Mouse (Mus musculus) liver, embryonic 13.5 days (tissue): ENCODE data around the gene Dnah11. TPM values are rescaled to one million over a fixed set of nuclear protein-coding genes. Genes with fewer than 3 reads are reported as not detected.

Source experiments
- ATAC-seq: fragments of 200-750 bp; cut with Nextera tagmentation; 2 replicates; pipeline ENCODE4 v1.8.0; 2017; ENCODE audit warnings: low read depth, mild to moderate bottlenecking, moderate number of reproducible peaks, moderate library complexity
- DNase-seq: peaks from one replicate; pipeline ENCODE4 v3.0.0; 2022
- H3K27ac ChIP-seq: fragments of 300-500 bp; sonication (generic); 2 replicates; pipeline ENCODE4 v1.5.1; 2015; ENCODE audit warnings: moderate library complexity, mild to moderate bottlenecking, inconsistent platforms
- H3K27me3 ChIP-seq: fragments of 300-500 bp; sonication (generic); 2 replicates; pipeline ENCODE4 v1.6.1; 2015; ENCODE audit warnings: mild to moderate bottlenecking, inconsistent platforms
- H3K36me3 ChIP-seq: fragments of 300-500 bp; sonication (generic); 2 replicates; pipeline ENCODE4 v1.6.1; 2015; ENCODE audit warnings: mild to moderate bottlenecking, inconsistent platforms
- H3K4me1 ChIP-seq: fragments of 300-500 bp; sonication (generic); replicated peaks from 2 replicates; pipeline ENCODE4 v1.6.1; 2015; ENCODE audit warnings: inconsistent platforms
- H3K4me2 ChIP-seq: fragments of 300-500 bp; sonication (generic); 2 replicates; pipeline ENCODE4 v1.6.1; 2015; ENCODE audit warnings: inconsistent platforms, mild to moderate bottlenecking, moderate library complexity
- H3K4me3 ChIP-seq: fragments of 300-500 bp; sonication (generic); replicated peaks from 2 replicates; pipeline ENCODE4 v1.5.1; 2015; ENCODE audit warnings: mild to moderate bottlenecking, inconsistent platforms
- H3K9ac ChIP-seq: fragments of 300-500 bp; sonication (generic); 2 replicates; pipeline ENCODE4 v1.6.1; 2015; ENCODE audit warnings: mild to moderate bottlenecking, inconsistent platforms
- H3K9me3 ChIP-seq: fragments of 300-500 bp; sonication (generic); replicated peaks from 2 replicates; pipeline ENCODE4 v1.6.1; 2016; ENCODE audit warnings: inconsistent platforms
- WGBS: fragments of 180-500 bp; shearing (Covaris S2); methylation state at CpG from one replicate; pipeline ENCODE4 v1.1.7; 2015; ENCODE audit not compliant: insufficient replicate concordance; 5-methylcytosine and 5-hydroxymethylcytosine counted together
- polyA plus RNA-seq: library from polyadenylated mRNA; unstranded; fragments of >200 nt; fragmentation: Nextera tagmentation; extraction: Ambion mirVana; gene quantifications from 2 replicates; pipeline ENCODE4 v1.2.1, GENCODE M21; 2015

The Dnah11 gene
- polyA plus RNA-seq, 1 experiment from 2014 or later = 0.02 TPM

- no peak for ATAC-seq
Measured at GRCm38 (mm10) chr12:117832190-117832589, 366.7 kb downstream of the Dnah11 start.

GRCm38 (mm10) chr12:117831351-117831961 is 367.4 kb downstream of the Dnah11 start:
- 41% methylated on average over 8 of the region's 8 CpGs for WGBS
- no peak for ATAC-seq

More at GRCm38 (mm10) chr12:117832190-117832589, 366.7 kb downstream of the Dnah11 start:
- no peak overlapping the region for H3K4me3 ChIP-seq
- no peak overlapping the region for H3K27ac ChIP-seq
- no peak overlapping the region for H3K9ac ChIP-seq
- WGBS = 41% methylated on average over 5 of the region's 5 CpGs
- no peaks in the 10 kb centered on the region for H3K4me1 ChIP-seq
- no peaks in the 10 kb centered on the region for H3K27me3 ChIP-seq
- no peaks in the 10 kb centered on the region for H3K36me3 ChIP-seq
- H3K9me3 ChIP-seq = no peaks in the 10 kb centered on the region
- no peak overlapping the region for H3K4me2 ChIP-seq
- DNase-seq = no peak

GRCm38 (mm10) chr12:117828350-117828749 is 370.5 kb downstream of the Dnah11 start:
- Histone ChIP-seq H3K27ac (no peak overlapping the region), H3K9me3 (no peaks in the 10 kb centered on the region), H3K4me1 (no peaks in the 10 kb centered on the region), H3K36me3 (no peaks in the 10 kb centered on the region), H3K4me2 (no peak overlapping the region), H3K4me3 (no peak overlapping the region), H3K27me3 (no peaks in the 10 kb centered on the region), H3K9ac (no peak overlapping the region)
- WGBS = 55% methylated on average over 3 of the region's 3 CpGs
- no peak for DNase-seq
- no peak for ATAC-seq

More at GRCm38 (mm10) chr12:117831351-117831961, 367.4 kb downstream of the Dnah11 start:
- Histone ChIP-seq H3K27me3 (no peaks in the 10 kb centered on the region), H3K9me3 (no peaks in the 10 kb centered on the region), H3K36me3 (no peaks in the 10 kb centered on the region), H3K9ac (no peak overlapping the region), H3K4me2 (no peak overlapping the region), H3K27ac (no peak overlapping the region), H3K4me3 (no peak overlapping the region), H3K4me1 (no peaks in the 10 kb centered on the region)
- no peak for DNase-seq

Other genes starting within 250 kb of the Dnah11 start
- gene Sp4, start 102.4 kb upstream of the Dnah11 start, polyA plus RNA-seq = 4.4 and 6.7 TPM in 2 replicates